Mouse (Mus musculus): ENCODE measurements around the gene Tmem109.

Gene Tmem109

DNA sequence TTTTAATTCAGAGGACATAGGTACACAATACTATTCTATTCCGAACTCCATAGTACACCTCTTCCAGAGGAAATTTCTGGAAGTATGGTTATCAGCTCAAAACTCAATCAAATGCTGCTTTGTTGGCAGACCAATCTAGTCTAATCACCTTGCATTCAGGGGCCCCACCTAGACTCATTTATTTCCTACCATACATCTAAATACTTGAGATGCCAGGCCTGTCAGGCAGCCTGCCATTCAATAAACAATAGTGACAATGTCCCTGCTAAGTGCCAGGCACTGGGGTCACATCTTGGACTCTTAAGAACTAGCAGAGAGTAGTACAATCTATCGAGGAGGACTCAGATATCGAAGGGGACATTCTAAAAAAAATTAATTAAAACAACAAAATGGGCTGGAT lies 10.4 kb upstream of the Tmem109 start:
- DNase-seq (ENCODE audit: low spot score in 2 of 2): no peak

DNA sequence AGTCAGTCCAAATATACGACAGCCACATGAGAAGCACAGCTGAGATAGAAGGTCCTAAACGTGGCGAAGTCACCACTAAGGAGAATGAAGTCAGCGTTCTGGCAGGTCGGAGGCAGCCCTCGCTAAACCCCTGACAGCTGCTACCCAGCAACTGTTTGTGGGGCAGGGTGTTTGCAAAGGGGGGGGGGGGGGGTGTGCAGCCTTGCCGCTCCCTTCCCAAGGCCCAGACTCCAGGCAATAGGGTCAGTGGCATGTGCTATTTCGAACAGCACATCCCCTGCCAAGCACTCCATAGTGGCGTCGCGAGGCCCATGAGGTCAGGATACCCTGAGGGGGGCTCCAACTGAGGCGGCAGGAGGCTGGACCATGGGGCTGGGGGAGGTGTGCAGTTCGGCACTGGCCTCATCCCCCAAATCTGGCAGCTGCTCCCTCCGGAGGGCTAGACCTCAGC lies 801 bp downstream of the Tmem109 start:
- no peak for DNase-seq (ENCODE audit: low spot score in 2 of 2)

DNA sequence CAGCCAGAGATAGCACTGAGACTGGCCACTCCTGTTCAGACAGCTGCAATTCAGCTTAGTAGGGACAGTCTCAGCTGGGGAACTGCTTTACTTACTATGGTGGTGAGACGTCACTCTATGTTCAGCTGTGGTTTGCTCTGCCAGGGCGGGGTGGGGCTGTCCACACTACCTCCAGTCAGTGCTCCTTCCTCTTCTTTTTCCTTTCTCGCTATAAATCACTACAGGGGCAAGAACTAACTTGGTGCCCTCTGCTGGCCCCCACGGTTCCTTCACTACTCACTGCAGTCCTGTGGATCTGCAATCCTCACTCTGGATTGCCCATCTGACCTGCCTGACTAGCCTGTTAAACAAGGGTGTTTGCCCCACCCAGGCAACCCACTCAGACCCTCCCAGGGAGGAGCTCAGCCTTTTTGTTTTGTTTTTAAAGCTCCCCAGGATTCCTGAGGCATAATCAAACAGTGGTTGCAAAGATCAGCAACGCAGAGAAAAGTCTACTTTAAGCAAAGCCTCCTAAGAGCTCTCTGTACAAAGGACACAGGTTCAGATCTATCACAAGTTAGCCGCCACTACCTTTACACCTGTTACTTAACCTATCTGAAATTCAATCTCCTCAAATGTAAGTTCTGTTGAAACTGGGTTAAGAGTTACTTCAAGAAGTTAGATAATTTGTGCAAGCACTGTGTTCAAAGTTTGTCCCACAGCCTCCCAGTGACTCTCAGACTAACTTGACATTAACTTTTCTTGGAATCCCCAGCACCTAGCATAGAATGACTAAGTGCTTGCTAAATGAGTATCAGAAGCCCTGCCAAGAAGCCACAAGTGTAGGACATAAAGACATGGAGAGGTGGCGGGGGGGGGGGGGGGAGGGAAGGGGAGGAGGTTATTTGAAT lies 1.5 kb downstream of the Tmem109 start:
- no peak for DNase-seq (ENCODE audit: low spot score in 2 of 2)

DNA sequence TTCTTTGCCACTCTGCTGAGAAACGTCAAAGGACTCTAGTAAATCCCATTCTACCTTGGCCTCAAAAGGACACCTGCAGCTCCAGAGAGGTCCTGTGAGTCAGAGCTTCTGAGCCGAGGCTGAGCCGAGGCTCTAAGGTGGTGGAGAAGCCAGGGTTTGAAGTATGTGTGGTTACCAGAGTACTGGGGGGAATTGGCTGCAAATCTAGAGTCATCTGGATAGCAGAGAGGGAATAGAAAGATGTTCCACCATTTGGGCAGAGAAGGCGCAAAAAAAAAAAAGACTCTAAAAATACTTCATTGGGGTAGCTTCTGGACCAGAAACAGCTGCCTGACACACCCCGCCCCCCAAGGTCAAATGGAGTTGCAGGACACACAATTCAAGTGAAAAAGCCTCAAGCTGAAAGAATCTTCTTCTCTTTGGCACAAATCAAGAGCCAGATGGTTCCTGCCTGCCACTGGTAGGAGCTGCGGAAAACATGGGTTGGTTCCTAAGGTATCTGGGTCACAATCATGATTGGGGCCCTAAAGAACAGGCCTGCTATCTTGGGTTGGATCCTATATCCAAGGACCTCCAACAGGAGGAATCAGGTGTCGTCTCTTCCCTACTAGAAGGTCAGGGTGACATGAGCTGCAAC lies 3.5 kb downstream of the Tmem109 start:
- DNase-seq (ENCODE audit: low spot score in 2 of 2): no peak

DNA sequence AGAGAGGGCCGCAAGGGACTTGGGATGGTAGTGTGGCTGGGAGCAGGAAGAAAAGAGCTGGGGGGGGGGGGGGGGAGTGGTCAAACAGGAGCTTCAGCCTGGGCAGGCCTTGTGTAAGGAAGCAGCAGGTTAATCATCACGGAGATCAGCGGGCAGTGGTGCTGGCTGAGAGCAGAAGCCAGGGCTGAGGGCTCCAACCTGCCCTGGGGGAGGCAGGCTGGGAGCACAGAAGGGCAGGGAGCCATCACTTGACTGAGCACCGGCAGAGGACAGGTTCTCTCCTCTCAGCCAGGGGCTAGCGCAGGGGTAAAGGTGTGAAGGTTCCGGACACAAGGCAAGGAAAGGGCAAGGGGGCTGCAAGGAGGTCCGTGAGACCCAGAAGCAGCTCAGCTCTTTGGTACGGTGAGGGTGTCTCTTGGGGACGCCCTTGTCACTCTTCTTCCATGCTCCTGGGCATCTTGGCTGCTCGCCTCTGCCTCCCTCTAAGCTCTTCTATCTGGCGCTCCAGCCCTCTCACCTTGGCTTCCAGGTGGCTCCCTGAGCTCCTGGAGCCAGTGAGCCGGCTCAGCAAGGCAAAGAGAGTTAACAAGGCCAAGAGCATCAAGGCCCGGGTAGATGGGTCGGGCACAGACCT lies 10.4 kb downstream of the Tmem109 start:
- DNase-seq (ENCODE audit: low spot score in 2 of 2): no peak

DNA sequence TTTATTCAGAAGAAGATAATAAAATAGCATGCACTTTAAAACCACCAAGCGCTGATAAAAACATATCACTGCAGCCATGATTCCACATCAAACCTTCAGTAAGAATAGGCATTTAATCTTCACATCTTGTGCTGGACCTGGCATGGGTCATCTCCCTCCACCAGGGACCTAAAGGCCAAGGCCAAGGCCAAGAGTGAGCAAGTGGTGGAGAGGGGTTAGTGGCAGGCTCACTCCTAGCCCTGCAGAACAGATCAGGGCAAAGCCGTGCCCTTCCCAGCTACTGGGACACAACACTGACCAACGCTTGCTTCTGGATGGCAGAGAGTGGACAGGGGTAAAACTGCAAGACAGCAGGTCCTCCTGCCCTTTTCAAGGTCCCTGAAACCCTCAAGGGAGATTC lies 11.1 kb downstream of the Tmem109 start:
- no peak for DNase-seq (ENCODE audit: low spot score in 2 of 2)

DNA sequence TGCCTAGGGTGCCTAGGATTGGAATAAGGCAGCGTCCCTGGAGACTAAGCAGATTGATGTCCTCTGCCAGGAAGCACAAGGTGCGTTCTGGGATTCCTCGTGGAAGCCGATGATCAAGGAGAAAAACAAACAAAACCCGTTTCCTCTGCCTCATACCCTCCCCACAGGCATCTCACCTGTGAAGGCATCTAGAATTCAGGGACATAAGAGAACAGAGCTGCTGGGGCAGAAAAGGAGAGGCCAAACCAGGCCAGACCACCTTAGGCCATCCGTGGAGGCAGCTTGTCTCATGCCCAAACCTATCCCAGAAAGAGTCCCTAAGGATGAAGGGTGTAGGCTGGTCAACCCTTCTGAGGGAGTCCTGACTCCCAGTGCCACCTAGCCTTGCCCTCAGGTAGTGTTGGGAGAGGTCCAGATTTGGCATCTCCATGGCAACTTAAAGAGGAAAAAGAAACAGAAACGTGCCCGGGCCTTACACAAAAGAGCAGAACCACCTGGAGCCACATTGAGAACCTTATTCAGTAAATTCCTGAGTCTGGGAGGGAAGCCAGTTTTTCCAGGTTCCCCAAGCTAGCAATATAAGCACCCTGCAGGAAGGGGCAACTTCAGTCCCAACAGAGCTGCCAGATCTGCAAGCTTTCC lies 11.8 kb downstream of the Tmem109 start, which contains the start of gene Tmem132a:
Gene Tmem132a, minus strand, starts transcription at position 55 of the 642 bp plus-strand sequence.
- DNase-seq (ENCODE audit: low spot score in 2 of 2): no peak

DNA sequence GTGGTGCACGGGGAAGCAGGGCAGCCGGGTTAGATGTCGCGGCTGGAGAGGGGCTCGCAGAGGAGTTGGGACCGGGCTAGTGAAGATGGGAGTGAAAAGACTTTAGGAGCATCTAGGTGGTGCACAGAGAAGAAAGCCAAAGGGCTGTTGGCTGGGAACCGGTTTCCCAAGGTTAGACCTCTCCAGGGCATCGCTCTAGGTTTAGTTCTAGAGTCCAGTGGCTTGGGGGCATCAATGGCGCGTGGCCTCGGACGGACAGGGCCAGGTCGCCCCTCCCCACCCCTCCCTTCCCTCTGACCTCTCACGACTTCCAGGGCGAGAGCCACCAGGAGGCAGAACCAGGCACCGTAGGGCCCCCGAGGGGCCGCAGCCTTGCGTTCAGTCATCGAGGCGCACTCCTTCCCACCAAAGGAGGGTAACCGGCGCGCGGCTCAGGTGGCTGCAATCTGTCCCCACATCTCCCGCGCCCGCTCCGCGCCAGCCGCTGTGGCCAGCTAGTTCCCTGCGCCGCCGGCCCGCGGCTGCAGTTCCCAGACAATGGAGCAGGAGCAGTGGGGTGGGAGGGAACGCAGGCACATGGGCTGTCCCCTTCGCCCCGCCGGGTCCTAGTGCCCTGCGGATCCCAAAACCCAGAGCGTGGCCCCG lies 12.4 kb downstream of the Tmem109 start:
- DNase-seq (ENCODE audit: low spot score in 2 of 2): peak; percentile 69 to 81

DNA sequence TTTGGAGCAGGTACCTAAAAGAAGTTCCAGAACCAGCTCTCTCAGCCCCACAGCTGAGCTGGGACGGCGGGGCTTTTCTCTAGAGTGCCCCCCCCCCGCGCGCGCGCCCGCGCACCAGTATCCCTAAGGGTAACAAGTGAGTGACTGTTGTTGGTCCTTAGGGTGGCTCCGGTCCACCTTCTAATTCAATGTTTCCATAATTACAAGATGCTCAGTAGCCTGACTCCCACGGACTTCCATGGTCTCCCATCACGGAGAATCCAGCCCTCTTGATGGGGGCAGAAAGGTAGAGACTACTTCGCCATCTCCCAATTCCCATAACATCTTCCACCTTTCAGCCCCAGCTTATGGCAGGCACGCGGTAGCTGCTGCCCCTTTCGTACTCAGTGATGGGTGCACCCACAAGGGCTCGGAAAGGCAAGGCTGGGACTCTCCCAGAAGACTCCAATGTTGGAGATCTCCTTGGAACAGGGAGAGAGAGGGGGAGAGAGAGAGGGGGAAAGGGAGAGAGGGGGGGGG lies 13.1 kb downstream of the Tmem109 start:
- DNase-seq (ENCODE audit: low spot score in 2 of 2): no peak

DNA sequence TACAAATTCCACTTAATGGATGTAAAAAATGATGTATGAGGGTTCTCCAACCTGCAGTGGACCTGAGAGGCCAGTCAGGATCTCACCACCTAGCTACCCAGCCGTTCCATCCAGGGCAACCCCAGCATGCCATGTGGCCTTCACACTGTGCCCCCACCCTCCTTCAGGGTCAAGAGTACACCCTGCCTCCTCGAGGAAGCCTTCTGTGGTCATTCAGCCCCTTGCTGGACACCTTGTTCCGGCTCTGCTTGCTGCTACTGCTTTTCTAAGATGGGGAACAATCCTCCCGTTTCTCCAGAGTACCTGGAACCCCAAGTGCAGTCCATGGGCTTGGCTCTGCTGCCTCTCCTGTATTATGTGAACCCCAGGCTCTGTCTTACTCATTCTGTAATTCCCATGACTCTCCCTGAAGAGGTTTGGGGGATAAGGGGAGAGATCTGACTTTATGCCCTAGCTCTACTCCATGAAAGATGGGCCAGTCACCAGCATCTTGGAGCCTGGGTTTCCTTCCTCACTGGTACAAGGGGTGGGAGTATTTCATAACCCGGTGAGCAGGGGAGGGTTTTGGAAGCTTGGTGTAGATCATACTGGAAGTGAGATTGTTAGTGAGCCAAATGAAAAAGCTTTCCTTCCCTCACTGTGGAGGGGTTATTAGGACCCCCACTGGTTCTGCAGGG lies 13.7 kb downstream of the Tmem109 start:
- no peak for DNase-seq (ENCODE audit: low spot score in 2 of 2)

DNA sequence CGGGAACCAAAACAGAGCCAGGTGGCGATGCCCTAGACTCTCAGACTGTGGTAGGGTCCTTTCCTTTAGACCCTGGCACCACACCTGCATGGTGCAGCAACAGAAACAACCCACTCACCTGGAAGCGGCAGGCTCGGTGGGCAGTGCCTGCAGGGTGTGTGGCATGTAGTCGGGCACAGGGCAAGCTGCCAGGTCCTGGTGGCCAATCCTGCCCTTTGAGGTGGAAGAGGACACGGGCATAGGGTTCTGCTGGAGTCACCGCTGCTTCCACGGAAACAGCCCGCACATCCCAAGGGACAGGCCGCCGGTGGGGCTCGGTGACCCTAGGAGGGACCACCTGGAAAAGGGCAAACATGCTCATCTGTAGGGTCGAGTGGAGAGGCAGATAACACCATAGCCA lies 15.4 kb downstream of the Tmem109 start:
- no peak for DNase-seq (ENCODE audit: low spot score in 2 of 2)

DNA sequence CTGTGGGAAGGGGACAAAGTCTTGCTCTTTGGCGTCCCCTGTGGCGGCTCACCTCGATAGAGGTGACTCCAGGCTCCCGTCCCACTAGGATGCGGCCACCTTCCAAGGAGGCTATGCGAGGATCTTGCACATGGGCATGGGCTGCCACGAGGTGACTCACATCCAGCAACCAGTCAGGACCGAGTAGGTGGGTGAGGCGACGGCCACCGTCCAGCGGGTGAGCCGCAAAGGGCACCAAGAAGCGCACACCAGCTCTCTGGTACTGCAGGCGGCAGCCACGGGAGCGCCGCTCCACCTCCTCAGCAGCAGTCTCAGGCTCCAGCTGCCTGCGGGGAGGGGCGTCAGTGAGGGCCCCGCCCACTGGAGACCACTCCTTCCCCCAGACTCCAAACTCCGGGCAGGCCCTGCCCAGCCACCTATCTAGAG lies 21.7 kb downstream of the Tmem109 start:
- no peak for DNase-seq (ENCODE audit: low spot score in 2 of 2)

DNA sequence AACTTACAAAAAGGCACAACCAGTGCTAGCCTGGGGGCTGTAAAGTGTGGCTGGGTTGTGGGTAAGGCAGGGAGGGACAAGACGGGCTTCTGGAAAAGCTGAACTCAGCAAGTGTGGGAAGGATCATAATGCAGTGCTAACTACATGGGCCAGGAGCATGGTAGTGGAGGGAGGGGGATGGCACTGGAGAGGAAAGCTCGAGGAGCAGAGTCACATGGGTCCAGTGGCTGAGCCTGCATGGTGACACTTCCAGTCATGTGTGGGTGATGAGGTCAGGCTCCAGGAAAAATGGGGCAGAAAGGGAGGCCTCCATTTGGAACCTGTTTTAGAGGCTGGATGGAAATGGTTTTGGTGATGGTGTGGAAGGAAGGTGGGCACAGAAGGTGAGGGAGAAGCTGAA lies 25.3 kb downstream of the Tmem109 start:
- no peak for DNase-seq (ENCODE audit: low spot score in 2 of 2)

DNA sequence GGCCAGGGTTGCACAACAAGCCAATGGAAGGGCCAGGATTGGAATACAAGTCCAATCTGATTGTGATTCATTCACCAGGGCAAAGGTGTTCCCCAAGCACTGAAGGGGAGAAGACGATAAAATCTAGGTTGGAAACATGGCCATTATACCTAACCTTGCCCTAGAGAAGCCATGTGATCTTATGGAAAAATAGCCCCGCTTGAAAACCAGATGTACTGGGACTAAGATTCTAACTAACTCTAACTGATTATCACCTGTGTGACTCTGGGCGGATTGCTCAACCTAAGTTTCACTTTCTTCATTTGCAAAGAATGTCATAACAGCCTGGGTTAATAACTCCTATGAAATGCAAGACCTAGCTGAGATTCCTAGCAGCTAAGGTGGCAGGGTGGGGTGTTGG lies 26.4 kb downstream of the Tmem109 start:
- DNase-seq (ENCODE audit: low spot score in 2 of 2): no peak

DNA sequence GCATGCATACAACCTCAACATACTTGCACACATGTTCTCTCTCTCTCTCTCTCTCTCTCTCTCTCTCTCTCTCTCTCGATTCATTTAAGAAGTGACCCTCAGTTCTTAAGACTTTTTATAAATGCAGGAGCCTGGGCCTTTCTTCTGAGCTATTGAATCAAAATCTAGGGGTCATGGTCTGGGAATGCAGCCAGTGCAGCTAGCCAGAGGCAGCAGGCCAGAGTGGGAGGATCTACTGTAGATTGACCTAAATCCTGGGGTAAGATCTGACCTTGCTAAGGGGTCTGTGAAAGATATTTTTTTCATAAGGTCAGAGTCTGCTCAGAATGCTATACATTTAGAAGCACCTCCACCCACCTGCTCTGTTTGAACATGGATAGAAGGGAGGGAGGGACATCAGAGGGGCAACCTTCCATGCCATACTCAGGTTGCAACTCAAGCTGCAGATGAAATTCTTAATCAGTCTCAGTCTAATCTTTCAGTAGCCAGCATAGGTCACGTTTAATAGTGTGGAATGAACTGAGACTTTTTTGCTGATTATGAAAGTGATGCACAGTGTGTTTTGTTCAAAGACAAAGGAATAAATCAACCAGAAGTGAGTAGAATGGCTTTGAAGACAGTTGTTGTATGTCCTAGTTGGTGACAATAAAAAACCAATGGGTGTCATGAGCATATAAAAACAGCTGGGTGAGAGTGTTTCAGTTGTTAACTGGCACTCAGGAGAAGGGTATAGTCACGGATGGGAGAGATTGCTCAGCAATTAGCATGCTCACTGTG lies 34.3 kb downstream of the Tmem109 start:
- DNase-seq (ENCODE audit: low spot score in 2 of 2): no peak

DNA sequence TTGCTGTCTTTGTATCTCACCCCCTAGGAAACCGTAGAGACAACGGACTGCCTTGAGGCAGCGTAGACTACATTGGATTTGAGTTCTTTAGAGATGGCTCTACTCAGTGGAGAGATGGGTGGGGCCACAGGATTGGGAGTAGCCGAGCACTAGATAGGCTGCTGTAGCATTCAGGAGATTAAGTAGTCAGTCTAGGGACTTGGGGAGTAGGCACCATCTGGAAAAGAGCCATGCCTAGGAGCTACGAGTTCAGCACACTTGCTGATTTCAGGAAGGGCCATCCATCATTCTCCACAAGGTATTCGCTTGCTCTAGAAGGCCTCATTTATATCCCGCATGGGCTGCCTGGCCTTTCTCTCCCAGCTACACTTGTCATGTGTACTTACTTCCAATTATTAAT lies 35.7 kb downstream of the Tmem109 start:
- DNase-seq (ENCODE audit: low spot score in 2 of 2): no peak

DNA sequence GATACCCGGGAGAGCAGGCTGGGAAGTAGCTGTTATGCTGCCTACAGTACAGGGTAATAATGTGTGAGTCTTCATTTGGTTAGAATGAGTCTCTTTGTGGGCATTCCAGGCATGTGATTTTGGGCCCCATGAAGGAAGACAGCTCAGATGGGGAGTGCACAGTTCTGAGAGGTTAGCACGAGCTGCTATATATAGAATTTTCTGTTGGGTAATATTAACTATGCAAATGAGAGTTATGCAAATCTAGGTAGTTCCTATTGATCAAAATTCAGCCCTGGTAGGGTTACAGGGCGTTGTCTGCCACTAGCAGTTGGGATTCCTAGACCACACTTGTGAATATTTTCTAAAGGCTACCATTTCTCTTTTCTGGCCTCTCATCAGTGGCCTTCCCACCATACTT lies 36.3 kb downstream of the Tmem109 start:
- no peak for DNase-seq (ENCODE audit: low spot score in 2 of 2)

DNA sequence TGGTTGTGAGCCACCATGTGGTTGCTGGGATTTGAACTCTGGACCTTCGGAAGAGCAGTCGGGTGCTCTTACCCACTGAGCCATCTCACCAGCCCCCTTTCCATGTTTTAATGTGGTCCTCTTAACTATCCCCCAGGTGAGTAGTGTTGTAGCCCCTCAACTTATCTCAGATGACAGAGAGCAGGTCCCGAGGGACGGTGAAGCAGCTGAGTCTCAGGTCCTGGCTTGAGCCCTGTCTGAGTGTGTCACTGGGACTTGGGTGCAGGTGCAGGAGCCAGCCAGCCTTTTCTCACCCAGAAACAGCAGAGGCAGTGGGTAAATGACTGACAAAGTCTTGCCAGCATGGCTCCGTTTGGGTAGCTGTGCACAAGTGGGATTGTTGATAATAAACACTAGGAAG lies 37.6 kb downstream of the Tmem109 start:
- DNase-seq (ENCODE audit: low spot score in 2 of 2): no peak

DNA sequence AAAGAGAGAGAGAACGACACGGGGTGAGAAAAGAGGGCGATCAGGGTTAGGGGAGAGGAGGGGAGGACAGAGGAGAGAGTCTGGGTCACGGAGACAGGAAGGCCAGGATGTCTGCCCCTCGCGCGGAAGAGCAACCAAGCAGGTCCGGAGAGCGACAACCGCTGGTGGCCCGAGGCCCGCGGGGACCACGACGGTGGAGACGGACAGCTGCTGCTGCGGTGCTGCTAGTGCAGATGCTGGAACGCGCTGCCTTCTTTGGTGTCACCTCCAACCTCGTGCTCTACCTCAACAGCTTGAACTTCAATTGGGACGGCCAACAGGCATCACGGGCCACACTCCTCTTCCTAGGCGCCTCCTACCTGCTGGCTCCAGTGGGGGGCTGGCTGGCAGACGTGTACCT lies 38.9 kb downstream of the Tmem109 start:
- no peak for DNase-seq (ENCODE audit: low spot score in 2 of 2)

Data from frontal cortex, postnatal 25 days (tissue).